Mouse (Mus musculus): ENCODE data around the gene Pms2. TPM values are rescaled to one million over a fixed set of nuclear protein-coding genes. Genes with fewer than 3 reads are reported as not detected.
A peak's percentile ranks its signal among the peaks of the same experiment; 100 is the strongest.

Gene Pms2
- polyA plus RNA-seq (2015; fragmentation: Nextera tagmentation; extraction: Ambion mirVana) = 5.6 and 6.6 TPM in 2 replicates

DNA sequence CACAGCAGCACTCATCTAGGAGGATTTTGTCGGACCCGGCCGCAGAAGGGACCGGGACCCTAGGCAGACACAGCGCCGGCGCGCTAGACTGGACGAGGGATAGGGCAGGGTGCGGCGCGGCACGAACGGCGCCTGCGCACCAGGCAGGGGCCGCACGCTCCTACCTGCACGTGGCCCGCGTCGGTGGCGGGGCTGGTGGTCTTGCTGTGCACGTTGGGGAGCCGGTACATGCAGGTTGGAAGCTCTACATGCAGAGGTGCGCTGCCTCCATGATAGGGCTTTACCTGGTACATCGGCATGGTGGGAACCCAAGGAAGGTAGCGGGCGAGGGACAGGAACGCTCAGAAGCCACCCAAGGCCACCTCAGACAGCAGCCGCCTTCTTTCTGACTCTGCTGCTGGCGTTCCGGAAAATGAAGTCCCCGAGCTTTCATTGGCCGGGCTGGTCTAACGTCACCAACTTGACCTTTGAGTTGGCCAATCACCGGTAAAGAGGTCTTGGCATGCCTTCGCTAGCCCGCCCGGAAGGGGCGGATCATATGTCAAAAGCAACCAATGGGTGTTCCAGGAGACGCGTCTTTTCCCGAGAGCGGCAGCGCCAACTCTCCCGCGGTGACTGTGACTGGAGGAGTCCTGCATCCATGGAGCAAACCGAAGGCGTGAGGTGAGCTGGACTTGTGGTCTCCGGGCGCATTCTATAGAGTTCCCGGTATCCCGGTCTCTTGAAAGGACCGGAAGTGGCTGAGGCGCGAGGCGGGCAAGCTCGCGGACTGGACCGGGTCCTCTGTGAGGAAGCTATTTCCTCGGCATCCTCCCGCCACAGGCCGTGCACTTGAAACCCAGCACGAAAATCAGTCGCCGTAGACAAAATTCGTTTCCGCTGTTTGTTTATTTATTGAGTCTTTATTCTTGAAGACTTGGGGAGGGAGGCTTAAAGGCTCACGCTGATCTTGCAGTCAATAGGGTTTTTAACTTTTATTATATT is at the start of gene Pms2, which contains the start of gene Aimp2:
Pms2 (plus strand) TSS at position 548 of the 984 bp plus-strand sequence.
Aimp2 (minus strand) TSS at position 431 of the 984 bp plus-strand sequence.
- ATAC-seq (peak; percentile 97), DNase-seq (peak; percentile 95)
- H3K36me3 ChIP-seq (replicated peaks; ENCODE audit: insufficient read depth, low read length) = peaks cover 19% of the 10 kb centered on the region
- H3K9me3 ChIP-seq (ENCODE audit: low read length) = no peaks in the 10 kb centered on the region
- H3K27me3 ChIP-seq (ENCODE audit: insufficient read depth, low read length) = no peaks in the 10 kb centered on the region
- H3K27ac ChIP-seq (ENCODE audit: low read depth) = peak within 1 kb of the TSS; percentile 88
- peak within 1 kb of the TSS; percentile 78 for H3K4me3 ChIP-seq (ENCODE audit: low read depth, low read length)
- peak within 1 kb of the TSS; percentile 76 for H3K9ac ChIP-seq (replicated peaks)
- H3K4me2 ChIP-seq (ENCODE audit: low read depth, low read length) = peak within 1 kb of the TSS; percentile 96
- H3K4me1 ChIP-seq (ENCODE audit: insufficient read depth) = peaks cover 27% of the 10 kb centered on the region
- TF ChIP-seq CTCF (IDR thresholded peaks at IDR 0.05; ENCODE audit: low read depth) (no peak), EP300 (IDR thresholded peaks at IDR 0.05; ENCODE audit: low read depth) (no peak)
- under 1% methylated on average over 70 of the region's 70 CpGs for WGBS (ENCODE audit: insufficient replicate concordance)

DNA sequence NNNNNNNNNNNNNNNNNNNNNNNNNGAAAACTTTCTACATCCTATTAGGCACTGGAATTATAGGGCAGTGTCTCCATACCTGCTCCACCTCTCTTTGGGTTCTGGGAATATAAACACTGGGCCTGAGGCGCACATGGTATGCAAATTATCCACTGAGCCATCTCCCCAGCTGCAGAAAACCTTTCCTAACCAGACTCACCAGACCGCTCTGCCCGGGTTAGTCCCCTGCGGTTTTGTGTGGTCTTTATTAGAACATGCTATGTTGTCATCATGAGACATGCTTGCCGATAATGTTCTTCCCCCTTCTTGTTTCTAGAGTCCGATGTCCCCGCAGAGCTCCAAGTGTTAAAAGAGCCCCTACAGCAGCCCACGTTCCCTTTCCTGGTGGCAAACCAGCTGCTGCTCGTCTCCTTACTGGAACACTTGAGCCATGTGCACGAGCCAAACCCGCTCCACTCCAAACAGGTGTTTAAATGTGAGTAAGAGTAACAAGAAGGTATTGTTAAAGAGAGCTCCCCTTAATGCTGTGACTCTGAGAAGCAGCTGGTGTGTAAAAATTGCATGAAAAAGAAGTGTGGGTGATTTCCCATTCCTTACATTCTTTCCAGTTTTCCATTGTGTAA is 38.1 kb upstream of the Pms2 start:
- peaks cover 50% of the 10 kb centered on the region for H3K36me3 ChIP-seq (replicated peaks; ENCODE audit: insufficient read depth, low read length)

GRCm38 (mm10) chr5:143874571-143874970 is 35.2 kb upstream of the Pms2 start:
- Histone ChIP-seq H3K9ac (replicated peaks) (no peak overlapping the region), H3K4me3 (ENCODE audit: low read depth, low read length) (no peak overlapping the region)
- TF ChIP-seq CTCF (IDR thresholded peaks at IDR 0.05; ENCODE audit: low read depth) (no peak), EP300 (IDR thresholded peaks at IDR 0.05; ENCODE audit: low read depth) (no peak)

More for the DNA sequence above, 38.1 kb upstream of the Pms2 start:
- no peaks in the 10 kb centered on the region for H3K9me3 ChIP-seq (ENCODE audit: low read length)
- no peaks in the 10 kb centered on the region for H3K27me3 ChIP-seq (ENCODE audit: insufficient read depth, low read length)
- no peak overlapping the region for H3K4me2 ChIP-seq (ENCODE audit: low read depth, low read length)
- 89% methylated on average over 11 of the region's 11 CpGs for WGBS (ENCODE audit: insufficient replicate concordance)
- H3K4me1 ChIP-seq (ENCODE audit: insufficient read depth) = no peaks in the 10 kb centered on the region
- no peak overlapping the region for H3K4me3 ChIP-seq (ENCODE audit: low read depth, low read length)
- DNase-seq (no peak), ATAC-seq (no peak)
- no peak overlapping the region for H3K9ac ChIP-seq (replicated peaks)
- H3K27ac ChIP-seq (ENCODE audit: low read depth) = no peak overlapping the region
- no peak for TF ChIP-seq EP300 (IDR thresholded peaks at IDR 0.05; ENCODE audit: low read depth)
- no peak for TF ChIP-seq CTCF (IDR thresholded peaks at IDR 0.05; ENCODE audit: low read depth)

GRCm38 (mm10) chr5:143885274-143885673 is 24.5 kb upstream of the Pms2 start:
- ATAC-seq = no peak
- Histone ChIP-seq H3K9ac (replicated peaks) (no peak overlapping the region), H3K9me3 (ENCODE audit: low read length) (peaks cover 7% of the 10 kb centered on the region), H3K27me3 (ENCODE audit: insufficient read depth, low read length) (no peaks in the 10 kb centered on the region), H3K27ac (ENCODE audit: low read depth) (no peak overlapping the region), H3K4me3 (ENCODE audit: low read depth, low read length) (no peak overlapping the region), H3K36me3 (replicated peaks; ENCODE audit: insufficient read depth, low read length) (peaks cover 98% of the 10 kb centered on the region), H3K4me1 (ENCODE audit: insufficient read depth) (no peaks in the 10 kb centered on the region), H3K4me2 (ENCODE audit: low read depth, low read length) (no peak overlapping the region)
- WGBS (ENCODE audit: insufficient replicate concordance) = 94% methylated on average over 3 of the region's 3 CpGs
- no peak for TF ChIP-seq CTCF (IDR thresholded peaks at IDR 0.05; ENCODE audit: low read depth)
- no peak for TF ChIP-seq EP300 (IDR thresholded peaks at IDR 0.05; ENCODE audit: low read depth)
- DNase-seq = no peak

More at GRCm38 (mm10) chr5:143874571-143874970, 35.2 kb upstream of the Pms2 start:
- DNase-seq = no peak
- peaks cover 78% of the 10 kb centered on the region for H3K36me3 ChIP-seq (replicated peaks; ENCODE audit: insufficient read depth, low read length)
- H3K4me1 ChIP-seq (ENCODE audit: insufficient read depth) = no peaks in the 10 kb centered on the region
- H3K9me3 ChIP-seq (ENCODE audit: low read length) = no peaks in the 10 kb centered on the region
- no peak for ATAC-seq
- WGBS (ENCODE audit: insufficient replicate concordance) = 72% methylated on average over 4 of the region's 4 CpGs
- no peak overlapping the region for H3K4me2 ChIP-seq (ENCODE audit: low read depth, low read length)
- no peaks in the 10 kb centered on the region for H3K27me3 ChIP-seq (ENCODE audit: insufficient read depth, low read length)
- H3K27ac ChIP-seq (ENCODE audit: low read depth) = no peak overlapping the region

- Histone ChIP-seq H3K27ac (ENCODE audit: low read depth) (no peak overlapping the region; the same call in 1 of the 2 replicates), H3K36me3 (replicated peaks; ENCODE audit: insufficient read depth, low read length) (peaks cover 93% of the 10 kb centered on the region), H3K4me1 (ENCODE audit: insufficient read depth) (no peaks in the 10 kb centered on the region; the same call in 1 of the 2 replicates), H3K4me2 (ENCODE audit: low read depth, low read length) (no peak overlapping the region), H3K9ac (replicated peaks) (no peak overlapping the region), H3K27me3 (ENCODE audit: insufficient read depth, low read length) (no peaks in the 10 kb centered on the region), H3K9me3 (ENCODE audit: low read length) (peaks cover 3% of the 10 kb centered on the region), H3K4me3 (ENCODE audit: low read depth, low read length) (no peak overlapping the region)
- no peak for TF ChIP-seq EP300 (IDR thresholded peaks at IDR 0.05; ENCODE audit: low read depth)
- no peak for TF ChIP-seq CTCF (IDR thresholded peaks at IDR 0.05; ENCODE audit: low read depth)
- 64% methylated on average over 6 of the region's 6 CpGs for WGBS (ENCODE audit: insufficient replicate concordance)
- DNase-seq = no peak
- ATAC-seq = peak; percentile 38; the same call in 1 of the 2 replicates
Observed at GRCm38 (mm10) chr5:143890741-143891140, 19.0 kb upstream of the Pms2 start.
